Mouse (Mus musculus): ENCODE data around the gene Mei4. TPM values are rescaled to one million over a fixed set of nuclear protein-coding genes. Genes with fewer than 3 reads are reported as not detected.

Mei4 gene
- polyA plus RNA-seq, 1 experiment from 2014 or later = 0.33 TPM

- Histone ChIP-seq H3K4me2 (ENCODE audit: low read depth) (no peak overlapping the region), H3K27ac (ENCODE audit: low read depth, low read length) (no peak overlapping the region), H3K9me3 (ENCODE audit: control insufficient read depth, low read length) (no peaks in the 10 kb centered on the region), H3K36me3 (ENCODE audit: control insufficient read depth, insufficient read depth, low read length) (no peaks in the 10 kb centered on the region), H3K4me1 (ENCODE audit: control insufficient read depth, insufficient read depth, low read length) (no peaks in the 10 kb centered on the region), H3K9ac (ENCODE audit: low read length) (no peak overlapping the region), H3K4me3 (ENCODE audit: low read depth, low read length) (no peak overlapping the region), H3K27me3 (ENCODE audit: control insufficient read depth, insufficient read depth, low read length) (no peaks in the 10 kb centered on the region)
- no peak for DNase-seq (ENCODE audit: low spot score)
- whole genome bisulfite sequencing = 88% methylated on average over 4 of the region's 4 CpGs
- no peak for ATAC-seq (ENCODE audit: insufficient read depth, low FRiP score, low TSS enrichment)
These were observed 77.1 kb downstream of the Mei4 start for GRCm38 (mm10) chr9:81940533-81940932.

DNA sequence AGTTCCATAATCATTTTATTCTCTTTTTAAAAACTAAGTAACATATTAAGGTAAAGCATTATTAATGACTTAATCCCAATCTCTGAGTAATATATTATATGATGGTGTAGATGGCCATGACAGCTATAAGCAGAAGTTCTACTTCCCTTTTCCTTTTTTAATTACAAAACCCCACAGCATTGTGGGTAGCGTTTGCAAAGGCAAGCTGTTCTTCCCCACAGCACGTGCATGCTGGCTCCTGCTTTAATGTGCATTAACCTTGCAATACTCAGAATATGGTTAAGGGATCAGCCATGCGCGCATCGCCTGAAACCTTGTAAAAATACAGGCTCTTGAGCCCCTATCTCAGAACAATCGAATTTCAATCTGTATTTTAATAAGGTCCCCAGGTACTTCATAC, 82.2 kb downstream of the Mei4 start:
- no peak for ATAC-seq (ENCODE audit: insufficient read depth, low FRiP score, low TSS enrichment)
- no peak overlapping the region for H3K9ac ChIP-seq (ENCODE audit: low read length)

GRCm38 (mm10) chr9:81956858-81957257, 93.4 kb downstream of the Mei4 start:
- DNase-seq (ENCODE audit: low spot score) = no peak
- no peaks in the 10 kb centered on the region for H3K27me3 ChIP-seq (ENCODE audit: control insufficient read depth, insufficient read depth, low read length)
- no peak overlapping the region for H3K4me2 ChIP-seq (ENCODE audit: low read depth)
- no peak for ATAC-seq (ENCODE audit: insufficient read depth, low FRiP score, low TSS enrichment)
- WGBS = 86% methylated on average over 3 of the region's 3 CpGs
- no peaks in the 10 kb centered on the region for H3K36me3 ChIP-seq (ENCODE audit: control insufficient read depth, insufficient read depth, low read length)
- H3K27ac ChIP-seq (ENCODE audit: low read depth, low read length) = no peak overlapping the region
- no peak overlapping the region for H3K9ac ChIP-seq (ENCODE audit: low read length)
- H3K9me3 ChIP-seq (ENCODE audit: control insufficient read depth, low read length) = no peaks in the 10 kb centered on the region
- no peaks in the 10 kb centered on the region for H3K4me1 ChIP-seq (ENCODE audit: control insufficient read depth, insufficient read depth, low read length)
- H3K4me3 ChIP-seq (ENCODE audit: low read depth, low read length) = no peak overlapping the region

More for the DNA sequence above, 82.2 kb downstream of the Mei4 start:
- DNase-seq (ENCODE audit: low spot score) = no peak
- no peak overlapping the region for H3K27ac ChIP-seq (ENCODE audit: low read depth, low read length)
- WGBS = 75% methylated on average over 6 of the region's 6 CpGs
- no peaks in the 10 kb centered on the region for H3K4me1 ChIP-seq (ENCODE audit: control insufficient read depth, insufficient read depth, low read length)
- H3K27me3 ChIP-seq (ENCODE audit: control insufficient read depth, insufficient read depth, low read length) = no peaks in the 10 kb centered on the region
- no peaks in the 10 kb centered on the region for H3K36me3 ChIP-seq (ENCODE audit: control insufficient read depth, insufficient read depth, low read length)
- no peaks in the 10 kb centered on the region for H3K9me3 ChIP-seq (ENCODE audit: control insufficient read depth, low read length)
- H3K4me3 ChIP-seq (ENCODE audit: low read depth, low read length) = no peak overlapping the region
- H3K4me2 ChIP-seq (ENCODE audit: low read depth) = no peak overlapping the region

DNA sequence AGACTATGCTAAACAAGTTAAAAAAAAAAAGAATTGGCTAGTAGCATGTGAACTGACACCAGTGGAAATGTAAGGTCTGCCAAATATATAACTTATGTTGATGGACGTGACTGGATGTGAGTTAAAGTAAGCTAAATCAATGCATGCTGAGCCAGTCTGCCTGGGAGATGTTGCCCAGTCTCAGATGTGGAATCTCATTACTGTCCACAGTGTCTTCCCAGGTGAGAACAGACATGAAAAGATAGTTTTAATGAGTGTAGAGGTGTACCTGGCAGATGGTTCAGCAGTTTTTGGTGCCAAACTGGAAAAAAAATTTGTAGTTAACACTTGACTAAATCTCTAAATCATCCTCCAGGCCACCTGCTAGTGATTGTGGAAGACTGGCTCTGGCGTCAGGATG, 94.4 kb downstream of the Mei4 start:
- H3K9me3 ChIP-seq (ENCODE audit: control insufficient read depth, low read length) = no peaks in the 10 kb centered on the region
- DNase-seq (ENCODE audit: low spot score) = no peak
- no peak overlapping the region for H3K4me3 ChIP-seq (ENCODE audit: low read depth, low read length)
- no peak for ATAC-seq (ENCODE audit: insufficient read depth, low FRiP score, low TSS enrichment)
- no peak overlapping the region for H3K27ac ChIP-seq (ENCODE audit: low read depth, low read length)
- no peak overlapping the region for H3K4me2 ChIP-seq (ENCODE audit: low read depth)
- WGBS = 82% methylated on average over 2 of the region's 2 CpGs
- no peaks in the 10 kb centered on the region for H3K27me3 ChIP-seq (ENCODE audit: control insufficient read depth, insufficient read depth, low read length)
- no peaks in the 10 kb centered on the region for H3K36me3 ChIP-seq (ENCODE audit: control insufficient read depth, insufficient read depth, low read length)
- no peaks in the 10 kb centered on the region for H3K4me1 ChIP-seq (ENCODE audit: control insufficient read depth, insufficient read depth, low read length)
- H3K9ac ChIP-seq (ENCODE audit: low read length) = no peak overlapping the region

DNA sequence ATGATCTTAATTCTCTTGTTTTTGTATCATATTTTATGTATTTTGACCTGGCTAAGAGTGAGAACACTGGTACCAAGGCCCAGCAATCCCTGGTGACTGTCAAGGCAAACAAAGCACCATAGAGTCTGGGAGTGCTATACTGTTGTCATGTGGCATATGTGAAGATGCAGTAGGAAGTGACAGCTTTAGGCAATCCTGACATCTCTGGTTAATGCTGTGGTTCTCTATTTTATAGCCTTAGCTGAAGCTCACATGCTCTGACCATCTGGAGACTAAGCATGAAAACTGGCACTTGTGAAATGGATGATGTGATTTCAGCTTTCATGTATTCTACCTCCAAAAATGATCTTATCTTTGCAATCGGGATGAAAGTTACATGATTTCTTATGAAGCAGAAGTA, 103.3 kb downstream of the Mei4 start:
- no peak overlapping the region for H3K4me3 ChIP-seq (ENCODE audit: low read depth, low read length)
- no peak overlapping the region for H3K27ac ChIP-seq (ENCODE audit: low read depth, low read length)
- ATAC-seq (ENCODE audit: insufficient read depth, low FRiP score, low TSS enrichment) = no peak
- no peak for DNase-seq (ENCODE audit: low spot score)
- no peak overlapping the region for H3K9ac ChIP-seq (ENCODE audit: low read length)
- H3K9me3 ChIP-seq (ENCODE audit: control insufficient read depth, low read length) = no peaks in the 10 kb centered on the region
- no peaks in the 10 kb centered on the region for H3K36me3 ChIP-seq (ENCODE audit: control insufficient read depth, insufficient read depth, low read length)
- no peaks in the 10 kb centered on the region for H3K27me3 ChIP-seq (ENCODE audit: control insufficient read depth, insufficient read depth, low read length)
- WGBS = 82% methylated on average over 1 of the region's 1 CpGs
- H3K4me2 ChIP-seq (ENCODE audit: low read depth) = no peak overlapping the region
- no peaks in the 10 kb centered on the region for H3K4me1 ChIP-seq (ENCODE audit: control insufficient read depth, insufficient read depth, low read length)

DNA sequence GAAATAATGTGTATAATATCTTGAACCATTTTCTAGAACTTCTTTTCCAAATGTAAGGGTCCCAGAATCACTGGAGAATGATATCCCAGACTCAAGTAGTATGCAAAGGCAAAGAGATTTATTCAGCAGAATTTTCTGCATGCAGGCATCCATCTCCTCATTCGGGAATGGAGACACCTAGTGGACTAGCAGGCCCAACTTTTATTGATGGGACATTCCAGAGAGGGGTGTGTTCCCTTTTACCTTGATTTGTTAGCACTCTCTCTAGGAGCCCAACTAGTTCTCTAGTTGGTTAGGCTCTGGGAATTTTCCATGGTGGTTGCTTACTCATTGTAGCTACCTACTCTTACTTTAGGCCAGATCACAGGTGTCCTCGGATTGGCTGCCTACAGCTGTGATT, 105.5 kb downstream of the Mei4 start:
- DNase-seq (ENCODE audit: low spot score) (no peak), ATAC-seq (ENCODE audit: insufficient read depth, low FRiP score, low TSS enrichment) (no peak)
- Histone ChIP-seq H3K4me2 (ENCODE audit: low read depth) (no peak overlapping the region), H3K4me3 (ENCODE audit: low read depth, low read length) (no peak overlapping the region), H3K9ac (ENCODE audit: low read length) (no peak overlapping the region), H3K36me3 (ENCODE audit: control insufficient read depth, insufficient read depth, low read length) (no peaks in the 10 kb centered on the region), H3K27me3 (ENCODE audit: control insufficient read depth, insufficient read depth, low read length) (no peaks in the 10 kb centered on the region), H3K9me3 (ENCODE audit: control insufficient read depth, low read length) (no peaks in the 10 kb centered on the region), H3K27ac (ENCODE audit: low read depth, low read length) (no peak overlapping the region), H3K4me1 (ENCODE audit: control insufficient read depth, insufficient read depth, low read length) (no peaks in the 10 kb centered on the region)
- 56% methylated on average over 2 of the region's 2 CpGs for WGBS

- H3K27ac ChIP-seq (ENCODE audit: low read depth, low read length) = no peak overlapping the region
- no peak overlapping the region for H3K9ac ChIP-seq (ENCODE audit: low read length)
- H3K4me3 ChIP-seq (ENCODE audit: low read depth, low read length) = no peak overlapping the region
- H3K36me3 ChIP-seq (ENCODE audit: control insufficient read depth, insufficient read depth, low read length) = no peaks in the 10 kb centered on the region
- no peaks in the 10 kb centered on the region for H3K27me3 ChIP-seq (ENCODE audit: control insufficient read depth, insufficient read depth, low read length)
- DNase-seq (ENCODE audit: low spot score) (no peak), ATAC-seq (ENCODE audit: insufficient read depth, low FRiP score, low TSS enrichment) (no peak)
- WGBS = 91% methylated on average over 3 of the region's 3 CpGs
- no peaks in the 10 kb centered on the region for H3K4me1 ChIP-seq (ENCODE audit: control insufficient read depth, insufficient read depth, low read length)
- no peaks in the 10 kb centered on the region for H3K9me3 ChIP-seq (ENCODE audit: control insufficient read depth, low read length)
- no peak overlapping the region for H3K4me2 ChIP-seq (ENCODE audit: low read depth)
These were observed 119.0 kb downstream of the Mei4 start for GRCm38 (mm10) chr9:81982461-81982860.

- WGBS = 72% methylated on average over 3 of the region's 3 CpGs
- no peaks in the 10 kb centered on the region for H3K4me1 ChIP-seq (ENCODE audit: control insufficient read depth, insufficient read depth, low read length)
- H3K9ac ChIP-seq (ENCODE audit: low read length) = no peak overlapping the region
- H3K9me3 ChIP-seq (ENCODE audit: control insufficient read depth, low read length) = no peaks in the 10 kb centered on the region
- no peak overlapping the region for H3K4me3 ChIP-seq (ENCODE audit: low read depth, low read length)
- no peaks in the 10 kb centered on the region for H3K36me3 ChIP-seq (ENCODE audit: control insufficient read depth, insufficient read depth, low read length)
- DNase-seq (ENCODE audit: low spot score) (no peak), ATAC-seq (ENCODE audit: insufficient read depth, low FRiP score, low TSS enrichment) (no peak)
- H3K27ac ChIP-seq (ENCODE audit: low read depth, low read length) = no peak overlapping the region
- no peak overlapping the region for H3K4me2 ChIP-seq (ENCODE audit: low read depth)
- no peaks in the 10 kb centered on the region for H3K27me3 ChIP-seq (ENCODE audit: control insufficient read depth, insufficient read depth, low read length)
These were observed 149.5 kb downstream of the Mei4 start for GRCm38 (mm10) chr9:82012991-82013390.

DNA sequence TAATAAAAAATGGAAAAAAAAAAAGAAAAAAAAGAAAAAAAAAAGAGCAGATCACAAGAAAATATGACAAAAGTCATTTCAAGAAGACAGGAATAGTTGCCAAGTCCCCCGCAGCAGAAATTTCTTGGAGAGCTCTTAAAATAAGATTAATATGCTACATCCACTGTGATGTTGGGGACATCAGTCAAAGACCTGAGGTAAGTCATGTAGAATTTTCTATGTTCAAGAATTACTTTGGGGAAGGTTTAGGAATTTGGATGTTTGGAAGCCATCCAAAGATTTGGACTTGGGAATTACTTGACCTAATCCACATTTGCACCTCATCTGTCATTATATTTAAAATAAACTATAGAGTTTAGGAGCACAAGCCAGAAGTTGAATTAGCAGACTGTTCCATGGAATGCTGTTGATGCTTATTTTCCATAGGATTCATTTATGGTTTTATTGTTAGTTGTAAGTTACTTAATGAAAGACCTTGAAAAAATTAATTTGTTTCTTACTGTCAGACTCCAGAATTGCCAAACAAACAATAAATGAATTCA, 179.1 kb downstream of the Mei4 start:
- ATAC-seq (ENCODE audit: insufficient read depth, low FRiP score, low TSS enrichment) (no peak), DNase-seq (ENCODE audit: low spot score) (no peak)
- Histone ChIP-seq H3K4me1 (ENCODE audit: control insufficient read depth, insufficient read depth, low read length) (no peaks in the 10 kb centered on the region), H3K27ac (ENCODE audit: low read depth, low read length) (no peak overlapping the region), H3K4me3 (ENCODE audit: low read depth, low read length) (no peak overlapping the region), H3K27me3 (ENCODE audit: control insufficient read depth, insufficient read depth, low read length) (no peaks in the 10 kb centered on the region), H3K4me2 (ENCODE audit: low read depth) (no peak overlapping the region), H3K9me3 (ENCODE audit: control insufficient read depth, low read length) (no peaks in the 10 kb centered on the region), H3K9ac (ENCODE audit: low read length) (no peak overlapping the region), H3K36me3 (ENCODE audit: control insufficient read depth, insufficient read depth, low read length) (no peaks in the 10 kb centered on the region)
- WGBS = 88% methylated on average over 1 of the region's 1 CpGs

All from neural tube, embryonic 11.5 days (tissue).